Mouse (Mus musculus): ENCODE measurements around the gene Syt12. TPM values are rescaled to one million over a fixed set of nuclear protein-coding genes. Genes with fewer than 3 reads are reported as not detected.

Syt12 gene
- 33.1 TPM for polyA plus RNA-seq (2014; fragmentation: Illumina TruSeq; extraction: RNeasy Lipid Tissue Mini Kit (QIAGEN cat#74804); ENCODE audit: low read depth, low replicate concordance)

GRCm38 (mm10) chr19:4477345-4478189 lies at the start of gene Syt12:
Gene Syt12 (minus strand): TSS chr19:4477447.

DNA sequence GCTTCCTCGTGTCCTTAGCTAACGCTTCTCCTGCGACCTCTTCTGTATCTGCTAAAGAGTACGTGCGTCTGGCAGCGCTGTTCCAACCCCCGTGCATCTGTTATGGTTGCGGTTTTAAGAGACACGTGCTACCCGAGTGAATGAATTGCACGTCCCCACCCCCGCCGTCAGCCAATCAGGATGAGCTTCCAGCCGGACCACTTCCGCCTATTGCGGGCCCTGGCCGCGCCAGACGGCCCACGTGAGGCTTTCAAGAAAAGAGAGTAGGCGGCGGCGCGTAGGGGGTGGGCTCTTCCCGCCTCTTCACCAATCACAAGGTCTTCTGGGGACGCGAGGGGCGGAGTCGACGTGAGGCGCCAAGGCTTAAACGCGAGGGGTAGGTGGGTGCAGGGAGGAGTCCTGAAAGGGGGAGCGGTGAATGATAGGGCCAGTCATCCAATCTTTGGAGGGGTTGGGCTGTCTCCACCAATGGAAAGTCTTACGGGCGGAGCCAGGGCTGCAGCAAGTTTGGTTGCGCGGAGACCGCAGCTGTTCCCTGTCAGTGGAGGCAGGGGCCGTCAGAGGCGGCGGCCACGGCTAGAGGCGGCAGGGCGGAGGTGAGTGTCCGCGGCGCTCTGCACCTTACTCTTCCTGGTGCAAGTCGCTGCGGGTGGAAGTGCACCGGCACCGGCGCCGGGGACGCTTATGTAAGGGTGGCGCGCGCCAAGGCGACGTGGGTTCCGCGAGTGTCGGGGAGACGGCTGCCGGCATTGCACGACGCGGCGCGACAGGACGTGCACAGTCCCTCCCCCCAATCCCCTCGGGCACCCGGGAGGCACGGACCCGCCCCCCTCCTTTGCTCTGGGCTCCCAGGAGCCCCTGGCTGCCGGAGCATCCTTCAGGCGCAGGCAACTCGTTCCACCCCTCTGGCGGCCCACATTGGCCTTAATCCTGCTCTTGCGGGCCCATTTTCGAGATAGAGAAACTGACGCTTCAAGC lies 33.0 kb upstream of the Syt12 start, which contains the start of gene Pcx:
Gene Pcx, plus strand, starts transcription at position 487 of the 978 bp plus-strand sequence.

GRCm38 (mm10) chr19:4498062-4498933 lies 21.1 kb upstream of the Syt12 start, which contains the start of gene 2010003K11Rik:
Gene 2010003K11Rik (minus strand): TSS chr19:4498583.

GRCm38 (mm10) chr19:4439161-4439801 lies 38.0 kb downstream of the Syt12 start, which contains the start of gene Rhod:
Gene Rhod (minus strand): TSS chr19:4439432.

DNA sequence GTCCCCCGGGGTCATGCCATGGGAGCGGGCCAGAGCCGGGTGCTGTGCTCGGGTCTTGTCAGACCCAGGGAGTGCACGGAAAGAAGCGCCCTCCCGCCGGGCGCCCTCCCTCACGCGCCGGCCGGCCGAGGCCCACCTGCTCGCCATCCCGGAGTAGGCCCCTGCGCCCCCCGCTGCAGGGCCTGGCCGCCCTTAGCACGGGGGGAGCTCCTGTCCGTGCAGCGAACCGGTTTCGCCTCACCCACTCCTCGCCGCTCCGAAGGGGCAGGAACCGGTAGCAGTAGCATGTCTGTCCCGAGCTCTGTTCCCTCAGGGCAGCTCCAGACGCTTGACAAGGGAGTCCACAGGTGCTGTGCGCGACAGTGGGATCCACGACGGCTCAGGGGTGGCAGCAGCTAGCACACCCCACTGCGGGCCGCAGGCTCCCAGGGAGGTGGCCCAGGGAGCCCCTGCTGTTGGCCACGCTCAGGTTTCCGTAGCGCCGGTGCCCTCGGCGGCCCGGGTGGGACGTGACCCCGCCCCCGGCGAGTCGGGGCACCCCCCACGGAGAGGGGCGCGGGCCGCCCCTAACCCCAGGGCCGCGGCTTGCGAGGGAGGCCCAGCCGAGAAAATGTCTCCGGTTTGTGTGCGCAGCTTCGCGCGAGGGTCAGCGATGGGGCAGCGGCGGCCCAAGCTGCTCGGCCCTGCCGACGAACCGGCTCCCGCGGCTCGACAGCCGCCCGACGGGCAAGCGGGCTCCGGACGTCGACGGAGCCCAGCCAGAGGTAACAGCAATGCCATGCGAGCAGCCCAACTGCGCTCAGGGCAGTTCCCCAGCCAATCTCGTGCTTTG lies 79.2 kb downstream of the Syt12 start, which contains the start of gene Kdm2a:
Gene Kdm2a, minus strand, starts transcription at position 488 of the 832 bp plus-strand sequence.

Other genes with a start within 250 kb of the Syt12 start
- gene Pold4, start 245.5 kb downstream of the Syt12 start, polyA plus RNA-seq (2014; fragmentation: Illumina TruSeq; extraction: RNeasy Lipid Tissue Mini Kit (QIAGEN cat#74804); ENCODE audit: low read depth, low replicate concordance) = 61.3 TPM
- gene Ssh3, start 208.3 kb downstream of the Syt12 start, polyA plus RNA-seq (2014; fragmentation: Illumina TruSeq; extraction: RNeasy Lipid Tissue Mini Kit (QIAGEN cat#74804); ENCODE audit: low read depth, low replicate concordance) = 50.4 TPM
- gene Ankrd13d, start 194.3 kb downstream of the Syt12 start, polyA plus RNA-seq (2014; fragmentation: Illumina TruSeq; extraction: RNeasy Lipid Tissue Mini Kit (QIAGEN cat#74804); ENCODE audit: low read depth, low replicate concordance) = 7.7 TPM
- gene Grk2, start 171.2 kb downstream of the Syt12 start, polyA plus RNA-seq (2014; fragmentation: Illumina TruSeq; extraction: RNeasy Lipid Tissue Mini Kit (QIAGEN cat#74804); ENCODE audit: low read depth, low replicate concordance) = 58.8 TPM
- gene Kdm2a, start 79.2 kb downstream of the Syt12 start, polyA plus RNA-seq (2014; fragmentation: Illumina TruSeq; extraction: RNeasy Lipid Tissue Mini Kit (QIAGEN cat#74804); ENCODE audit: low read depth, low replicate concordance) = 60.1 TPM
- gene Rhod, start 38.0 kb downstream of the Syt12 start, polyA plus RNA-seq (2014; fragmentation: Illumina TruSeq; extraction: RNeasy Lipid Tissue Mini Kit (QIAGEN cat#74804); ENCODE audit: low read depth, low replicate concordance) = 12.3 TPM
- 6.0 TPM for gene 2010003K11Rik, start 21.1 kb upstream of the Syt12 start, polyA plus RNA-seq (2014; fragmentation: Illumina TruSeq; extraction: RNeasy Lipid Tissue Mini Kit (QIAGEN cat#74804); ENCODE audit: low read depth, low replicate concordance)
- gene Pcx, start 33.0 kb upstream of the Syt12 start, polyA plus RNA-seq (2014; fragmentation: Illumina TruSeq; extraction: RNeasy Lipid Tissue Mini Kit (QIAGEN cat#74804); ENCODE audit: low read depth, low replicate concordance) = 234 TPM
- gene Lrfn4, start 138.2 kb upstream of the Syt12 start, polyA plus RNA-seq (2014; fragmentation: Illumina TruSeq; extraction: RNeasy Lipid Tissue Mini Kit (QIAGEN cat#74804); ENCODE audit: low read depth, low replicate concordance) = 6.9 TPM
- 27.8 TPM for gene Rce1, start 148.2 kb upstream of the Syt12 start, polyA plus RNA-seq (2014; fragmentation: Illumina TruSeq; extraction: RNeasy Lipid Tissue Mini Kit (QIAGEN cat#74804); ENCODE audit: low read depth, low replicate concordance)
- gene Gm960, start 221.2 kb upstream of the Syt12 start, polyA plus RNA-seq (2014; fragmentation: Illumina TruSeq; extraction: RNeasy Lipid Tissue Mini Kit (QIAGEN cat#74804); ENCODE audit: low read depth, low replicate concordance) = 1.4 TPM
- gene Sptbn2, start 233.7 kb upstream of the Syt12 start, polyA plus RNA-seq (2014; fragmentation: Illumina TruSeq; extraction: RNeasy Lipid Tissue Mini Kit (QIAGEN cat#74804); ENCODE audit: low read depth, low replicate concordance) = 5.0 TPM

All from adipose tissue, adult 10 weeks (tissue).